Mouse (Mus musculus): ENCODE data around the gene Irak3. TPM values are rescaled to one million over a fixed set of nuclear protein-coding genes. Genes with fewer than 3 reads are reported as not detected.

The Irak3 gene
- total and polyA plus RNA-seq, 3 experiments: 0.47 TPM; not detected in 2

DNA sequence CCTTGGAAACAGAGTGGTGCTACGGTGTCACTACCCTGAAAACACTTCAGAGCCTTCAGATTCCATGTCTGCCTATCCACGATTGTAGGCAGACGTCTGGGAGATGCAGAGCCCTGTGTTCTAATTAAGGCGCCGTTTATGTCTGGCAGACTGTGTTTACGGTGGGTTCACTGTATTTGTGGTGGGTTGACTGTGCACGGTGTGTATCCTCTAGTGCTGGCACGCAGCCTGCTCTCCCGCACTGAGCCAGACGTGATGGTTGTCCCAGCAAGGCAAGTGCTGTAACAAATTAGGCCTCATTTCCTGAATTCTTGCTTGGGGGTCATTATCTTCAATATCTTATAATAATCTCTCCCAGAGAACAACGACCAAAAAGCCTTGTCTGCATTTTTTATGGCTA is 68.2 kb downstream of the Irak3 start:
- H3K36me3 ChIP-seq (ENCODE audit: control insufficient read depth in 1 of 2, insufficient read depth in 2 of 2, low read length in 2 of 2): no peaks in the 10 kb centered on the region
- no peak overlapping the region for H3K9ac ChIP-seq (ENCODE audit: control insufficient read depth, low read depth, low read length, poor library complexity, severe bottlenecking)
- H3K79me2 ChIP-seq (ENCODE audit: control insufficient read depth, insufficient read depth, low read length, poor library complexity): no peaks in the 10 kb centered on the region
- H3K27ac ChIP-seq (ENCODE audit: control insufficient read depth, low read depth, low read length): no peak overlapping the region
- H3K9me3 ChIP-seq (replicated peaks; ENCODE audit: insufficient read depth, low read length): no peaks in the 10 kb centered on the region
- no peak for TF ChIP-seq SIN3A (IDR thresholded peaks at IDR 0.05; ENCODE audit: low read length)
- TF ChIP-seq MYC (IDR thresholded peaks at IDR 0.05; ENCODE audit: low read depth, low read length): no peak
- TF ChIP-seq TCF12 (IDR thresholded peaks at IDR 0.05; ENCODE audit: low read depth, low read length): no peak
- TF ChIP-seq SMC3 (IDR thresholded peaks at IDR 0.05; ENCODE audit: low read depth, low read length): no peak
- TF ChIP-seq USF2 (IDR thresholded peaks at IDR 0.05; ENCODE audit: borderline replicate concordance in 1 of 2, insufficient read depth in 1 of 2, low read depth in 1 of 2, low read length in 2 of 2): no peak
- no peak for TF ChIP-seq MEF2A (IDR thresholded peaks at IDR 0.05; ENCODE audit: extremely low read depth, insufficient replicate concordance, low read depth, low read length, poor library complexity, severe bottlenecking)
- no peak for TF ChIP-seq GATA1 (IDR thresholded peaks at IDR 0.05; ENCODE audit: low read depth, low read length)
- no peak for TF ChIP-seq ZNF384 (IDR thresholded peaks at IDR 0.05; ENCODE audit: low read depth, low read length)
- no peak for TF ChIP-seq EP300 (IDR thresholded peaks at IDR 0.05; ENCODE audit: low read depth in 1 of 2, low read length in 2 of 2)
- no peak for TF ChIP-seq CTCF (IDR thresholded peaks at IDR 0.05 in 2 of 3, conservative IDR thresholded peaks at IDR 0.05 in 1 of 3; ENCODE audit: control insufficient read depth in 1 of 3, insufficient read depth in 1 of 3, low read depth in 2 of 3, low read length in 3 of 3, poor library complexity in 1 of 3, severe bottlenecking in 1 of 3)
- H3K27me3 ChIP-seq (ENCODE audit: control insufficient read depth in 1 of 2, insufficient read depth in 2 of 2, low read length in 2 of 2): no peaks in the 10 kb centered on the region
- no peak for DNase-seq (ENCODE audit: low read depth, low spot score)
- no peak overlapping the region for H3K4me3 ChIP-seq (ENCODE audit: control insufficient read depth in 1 of 2, insufficient read depth in 1 of 2, low read depth in 2 of 2, low read length in 2 of 2)
- H3K4me1 ChIP-seq (ENCODE audit: control insufficient read depth in 1 of 2, insufficient read depth in 2 of 2, low read length in 2 of 2): no peaks in the 10 kb centered on the region

DNA sequence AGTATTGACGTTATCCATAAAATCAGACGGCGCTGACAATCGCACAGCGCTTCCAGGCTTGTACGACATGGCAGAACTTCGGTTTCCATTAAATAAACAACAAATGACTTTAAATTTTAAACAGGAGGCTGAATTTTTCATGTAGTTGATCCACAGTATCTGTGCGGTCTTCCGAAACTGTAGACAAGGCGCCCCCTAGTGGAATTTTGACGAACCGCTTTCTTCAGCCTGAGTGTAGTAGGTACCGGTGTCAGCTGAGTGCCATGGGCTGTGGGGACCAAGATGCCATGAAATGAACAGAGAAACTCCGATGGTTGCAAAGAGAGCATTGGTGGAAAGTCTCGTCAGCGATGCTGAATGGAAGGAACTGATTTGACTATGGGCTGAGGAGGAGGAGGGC is 71.3 kb downstream of the Irak3 start:
- no peaks in the 10 kb centered on the region for H3K4me1 ChIP-seq (ENCODE audit: control insufficient read depth in 1 of 2, insufficient read depth in 2 of 2, low read length in 2 of 2)
- H3K36me3 ChIP-seq (ENCODE audit: control insufficient read depth in 1 of 2, insufficient read depth in 2 of 2, low read length in 2 of 2): no peaks in the 10 kb centered on the region
- H3K4me3 ChIP-seq (ENCODE audit: control insufficient read depth in 1 of 2, insufficient read depth in 1 of 2, low read depth in 2 of 2, low read length in 2 of 2): no peak overlapping the region
- no peak overlapping the region for H3K9ac ChIP-seq (ENCODE audit: control insufficient read depth, low read depth, low read length, poor library complexity, severe bottlenecking)
- TF ChIP-seq KAT2A (conservative IDR thresholded peaks at IDR 0.05; ENCODE audit: low read depth, low read length): no peak
- peak; percentile 65 to 75 (median 72) for TF ChIP-seq CTCF (IDR thresholded peaks at IDR 0.05 in 2 of 3, conservative IDR thresholded peaks at IDR 0.05 in 1 of 3; ENCODE audit: control insufficient read depth in 1 of 3, insufficient read depth in 1 of 3, low read depth in 2 of 3, low read length in 3 of 3, poor library complexity in 1 of 3, severe bottlenecking in 1 of 3)
- TF ChIP-seq ZC3H11A (IDR thresholded peaks at IDR 0.05; ENCODE audit: low read depth, low read length): peak; percentile 40; the same call in 1 of the 2 replicates
- no peak for TF ChIP-seq JUND (IDR thresholded peaks at IDR 0.05; ENCODE audit: low read depth, low read length)
- peak; percentile 44 for TF ChIP-seq SMC3 (IDR thresholded peaks at IDR 0.05; ENCODE audit: low read depth, low read length)
- TF ChIP-seq RAD21 (IDR thresholded peaks at IDR 0.05; ENCODE audit: low read depth, low read length): peak; percentile 64
- no peaks in the 10 kb centered on the region; a peak in 1 of 4 replicates for H3K27me3 ChIP-seq (ENCODE audit: control insufficient read depth in 1 of 2, insufficient read depth in 2 of 2, low read length in 2 of 2)
- H3K9me3 ChIP-seq (replicated peaks; ENCODE audit: insufficient read depth, low read length): no peaks in the 10 kb centered on the region
- no peak overlapping the region for H3K27ac ChIP-seq (ENCODE audit: control insufficient read depth, low read depth, low read length)
- no peaks in the 10 kb centered on the region for H3K79me2 ChIP-seq (ENCODE audit: control insufficient read depth, insufficient read depth, low read length, poor library complexity)
- DNase-seq (ENCODE audit: low read depth, low spot score): peak; percentile 70

Data from MEL (cell line).